Mouse (Mus musculus) gastrocnemius, adult 2 months (tissue): Measurements from ENCODE around the gene Gstcd. TPM values are rescaled to one million over a fixed set of nuclear protein-coding genes. Genes with fewer than 3 reads are reported as not detected.

Experiments
- DNase-seq: peaks from one replicate; pipeline ENCODE4 v3.0.0; 2022
- H3K27ac ChIP-seq: fragments of 200-600 bp; 2 replicates; pipeline ENCODE4 v1.8.1; 2022; ENCODE audit warnings: mild to moderate bottlenecking
- H3K4me3 ChIP-seq: fragments of 200-600 bp; 2 replicates; pipeline ENCODE4 v1.8.1; 2022; ENCODE audit warnings: mild to moderate bottlenecking, moderate library complexity
- CTCF ChIP-seq: fragments of 200-600 bp; IDR thresholded peaks from 2 replicates; pipeline ENCODE4 v1.8.1; 2022; ENCODE audit warnings: antibody characterized with exemption, mild to moderate bottlenecking, moderate library complexity
- intact Hi-C: fragments of 180-260 bp; cut with DNase I; formaldehyde crosslinking; loops from one replicate; pipeline ENCODE4 v1.15.1; 2025
- total RNA-seq, 2 experiments: library from RNA; stranded (reverse); gene quantifications; 2 replicates each; pipeline ENCODE4 v1.2.3; 2021

Gstcd gene
- total RNA-seq, 2 experiments from 2014 or later: 2.2 to 3.0 TPM

DNA sequence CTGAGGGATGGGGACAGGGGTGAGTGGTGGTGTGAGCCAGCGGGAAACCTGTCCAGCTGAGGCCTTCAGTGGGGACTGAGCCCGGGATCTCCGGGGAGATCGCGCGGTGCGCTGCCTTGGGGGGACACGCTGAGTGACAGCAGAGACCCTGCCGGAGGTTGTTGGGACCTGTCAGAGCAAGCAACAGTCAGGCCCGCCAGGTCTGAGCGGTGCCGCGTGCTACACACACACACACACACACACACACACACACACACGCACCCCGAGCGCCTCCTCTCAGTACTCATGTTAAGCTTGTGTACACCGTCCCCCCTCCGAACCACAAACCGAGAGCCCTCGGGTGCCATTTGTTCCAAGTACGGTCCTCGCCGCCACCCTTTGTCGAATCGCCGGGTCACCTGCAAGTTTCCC is 142.4 kb downstream of the Gstcd start:
- TF ChIP-seq CTCF: no peak
- DNase-seq: peak; percentile 19
- intact Hi-C loops: no loop called here
- H3K4me3 ChIP-seq: peak overlapping the region; percentile 79
- H3K27ac ChIP-seq: no peak overlapping the region

GRCm38 (mm10) chr3:132948298-132948795 is 143.5 kb downstream of the Gstcd start:
- no peak for DNase-seq
- intact Hi-C loops: no loop called here

DNA sequence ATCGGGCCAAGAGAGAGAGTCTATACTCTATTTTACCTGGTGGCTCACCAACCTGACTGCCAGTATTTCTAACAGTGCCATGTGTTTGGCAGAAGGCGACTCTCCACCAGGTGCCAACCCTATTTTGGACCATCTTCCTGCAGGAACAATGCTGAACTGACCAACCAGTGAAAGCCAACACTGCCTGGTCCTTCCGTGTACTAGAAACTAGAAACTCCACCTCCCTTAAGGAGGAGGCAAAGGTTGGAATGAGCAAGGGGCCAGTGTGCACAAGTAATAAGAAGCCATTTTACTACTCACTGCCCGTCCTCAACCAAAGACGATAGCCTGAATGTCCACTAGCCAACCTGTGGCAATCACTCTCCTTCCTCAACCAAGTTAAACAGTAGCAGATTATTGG is 145.7 kb downstream of the Gstcd start:
- TF ChIP-seq CTCF: no peak
- intact Hi-C loops: no loop called here
- no peak overlapping the region for H3K4me3 ChIP-seq

More at GRCm38 (mm10) chr3:132948298-132948795, 143.5 kb downstream of the Gstcd start:
- TF ChIP-seq CTCF: no peak
- Histone ChIP-seq H3K27ac (no peak overlapping the region), H3K4me3 (no peak overlapping the region)

DNA sequence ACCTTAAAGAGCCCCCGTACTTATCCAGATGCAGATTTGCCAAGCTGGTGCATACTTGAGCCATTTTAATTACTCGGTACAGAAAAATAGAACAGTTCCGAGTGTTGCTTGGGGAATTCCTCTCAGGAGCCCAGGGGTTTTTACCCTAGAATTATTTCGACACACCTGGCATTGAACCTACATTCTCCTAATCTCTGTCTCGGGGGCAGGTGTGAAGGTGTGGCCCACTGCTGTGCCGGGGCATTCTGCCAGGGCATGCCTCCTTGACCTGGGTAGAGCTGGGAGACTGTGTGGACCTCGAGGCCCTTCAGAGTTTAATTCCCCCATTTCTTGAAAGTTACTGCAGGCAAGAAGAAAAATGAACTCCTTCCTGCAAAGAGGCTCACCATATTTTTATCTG is 146.2 kb downstream of the Gstcd start:
- DNase-seq: no peak
- intact Hi-C loops: no loop called here
- TF ChIP-seq CTCF: no peak
- no peak overlapping the region for H3K27ac ChIP-seq
- no peak overlapping the region for H3K4me3 ChIP-seq

More for the DNA sequence above, 145.7 kb downstream of the Gstcd start:
- DNase-seq: no peak
- H3K27ac ChIP-seq: no peak overlapping the region

GRCm38 (mm10) chr3:132944609-132945008 is 147.2 kb downstream of the Gstcd start:
- Histone ChIP-seq H3K4me3 (no peak overlapping the region), H3K27ac (no peak overlapping the region)
- DNase-seq: no peak
- TF ChIP-seq CTCF: no peak
- intact Hi-C loops: no loop called here

DNA sequence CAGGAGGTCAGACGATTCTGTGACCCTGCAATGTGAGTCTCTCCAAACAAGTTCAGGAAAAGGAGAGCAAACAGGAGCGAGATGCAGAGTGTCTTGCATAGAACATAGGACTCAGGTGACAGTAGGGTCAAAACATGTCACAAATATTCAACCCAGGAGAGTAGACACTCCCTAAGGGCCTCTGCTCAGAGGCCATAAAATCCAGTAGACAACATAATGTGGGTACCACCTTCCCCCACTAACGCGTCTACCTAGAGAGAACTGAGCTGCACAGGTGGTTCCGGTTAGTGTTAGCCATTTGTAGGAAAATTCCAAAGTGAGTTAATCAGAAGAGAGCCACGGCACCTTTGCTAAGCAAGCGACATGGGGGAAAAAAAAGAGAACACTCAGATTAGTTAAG is 147.6 kb downstream of the Gstcd start:
- no peak for DNase-seq
- H3K4me3 ChIP-seq: no peak overlapping the region
- intact Hi-C loops: no loop called here
- H3K27ac ChIP-seq: no peak overlapping the region
- TF ChIP-seq CTCF: no peak

DNA sequence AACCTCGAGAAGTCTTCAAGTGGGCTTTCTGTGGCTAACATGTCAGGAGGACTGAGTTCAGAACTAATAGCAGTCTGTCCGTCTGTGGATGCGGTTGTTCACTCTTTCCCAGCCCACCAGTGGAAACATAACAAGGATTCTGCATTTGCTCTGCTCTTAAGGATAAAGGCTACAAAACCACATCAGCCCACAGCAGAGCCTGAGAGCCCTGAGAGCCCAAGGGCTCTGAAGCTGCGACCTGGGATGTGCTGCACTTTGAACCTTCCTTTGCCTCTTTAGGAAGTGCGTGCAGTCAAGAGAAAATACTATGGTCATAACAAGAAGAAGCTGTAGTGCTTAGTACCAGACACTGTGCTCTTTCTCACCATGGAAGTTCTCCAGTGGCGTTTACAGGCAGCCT is 149.1 kb downstream of the Gstcd start:
- DNase-seq: no peak
- intact Hi-C loops: no loop called here
- Histone ChIP-seq H3K27ac (no peak overlapping the region), H3K4me3 (no peak overlapping the region)
- no peak for TF ChIP-seq CTCF

GRCm38 (mm10) chr3:132940181-132940990 is 151.4 kb downstream of the Gstcd start:
- intact Hi-C loops: no loop called here
- Histone ChIP-seq H3K4me3 (no peak overlapping the region), H3K27ac (no peak overlapping the region)
- DNase-seq: no peak
- TF ChIP-seq CTCF: no peak

- TF ChIP-seq CTCF: no peak
- DNase-seq: peak; percentile 25
- intact Hi-C loops: no loop called here
Measured at GRCm38 (mm10) chr3:132939006-132939405, 152.8 kb downstream of the Gstcd start.

GRCm38 (mm10) chr3:132934649-132935048 is 157.2 kb downstream of the Gstcd start:
- no peak for DNase-seq
- H3K27ac ChIP-seq: no peak overlapping the region
- no peak overlapping the region for H3K4me3 ChIP-seq
- no peak for TF ChIP-seq CTCF
- intact Hi-C loops: no loop called here

More at GRCm38 (mm10) chr3:132939006-132939405, 152.8 kb downstream of the Gstcd start:
- Histone ChIP-seq H3K4me3 (no peak overlapping the region), H3K27ac (no peak overlapping the region)

Other genes with a start within 250 kb of the Gstcd start
- 1 to 10 TPM; 4.5 to 7.4 TPM for gene Npnt, start 141.7 kb downstream of the Gstcd start, total RNA-seq
- gene Ints12, start 193 bp downstream of the Gstcd start, total RNA-seq: 1 to 10 TPM; 7.4 to 7.5 TPM
- not detected for gene Arhgef38, start 142.9 kb upstream of the Gstcd start, total RNA-seq
- 10 to 100 TPM; 43.7 to 59.7 TPM for gene Ppa2, start 218.1 kb upstream of the Gstcd start, total RNA-seq